Mouse (Mus musculus): ENCODE measurements around the gene Tmco5.

DNA sequence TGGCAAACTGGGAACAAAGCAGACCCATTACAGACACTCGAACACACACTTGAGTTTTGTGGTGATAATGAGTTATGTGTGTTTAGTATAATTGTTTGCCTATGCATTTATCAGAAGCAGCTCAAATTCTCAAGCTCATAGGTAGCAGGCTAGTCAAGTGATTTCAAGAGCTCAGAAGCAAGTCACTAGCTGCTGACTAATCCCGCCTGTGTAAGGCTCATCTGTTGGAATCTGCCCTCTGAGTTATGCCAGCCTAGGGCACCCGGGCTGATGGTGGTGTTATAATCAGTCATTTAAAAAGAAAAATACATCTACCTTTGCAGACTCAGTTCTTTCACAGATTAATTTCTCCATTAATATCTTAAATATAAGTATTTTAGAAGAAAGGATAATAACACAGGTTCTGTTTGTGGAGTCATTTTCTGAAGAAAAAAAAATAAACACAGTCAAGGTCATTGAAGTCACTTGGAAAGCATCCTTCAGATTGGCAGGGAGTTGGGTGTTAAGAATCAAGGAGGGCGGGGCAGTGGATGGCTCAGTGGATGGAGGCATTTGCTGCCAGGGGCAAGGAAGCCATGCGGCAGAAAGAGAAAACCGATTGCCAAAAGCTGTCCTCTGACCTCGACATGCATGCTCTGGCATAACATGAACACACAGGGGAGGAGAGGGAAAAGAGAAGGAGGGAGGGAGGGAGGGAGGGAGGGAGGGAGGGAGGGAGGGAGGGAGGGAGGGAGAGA is 34.0 kb downstream of the Tmco5 start:
- TF ChIP-seq CTCF (IDR thresholded peaks at IDR 0.05; ENCODE audit: low read depth, low read length): no peak
- TF ChIP-seq GATA1 (IDR thresholded peaks at IDR 0.05; ENCODE audit: borderline replicate concordance, low read length): no peak
- TF ChIP-seq TAL1 (conservative IDR thresholded peaks at IDR 0.05; ENCODE audit: low read depth, low read length): no peak
- TF ChIP-seq GATA2 (IDR thresholded peaks at IDR 0.05; ENCODE audit: borderline replicate concordance, low read depth, low read length): no peak
